Mouse (Mus musculus): ENCODE results near the gene Rtl1. TPM values are rescaled to one million over a fixed set of nuclear protein-coding genes. Genes with fewer than 3 reads are reported as not detected.

Rtl1 gene
- total RNA-seq, 2 experiments from 2014 or later, result not detected

DNA sequence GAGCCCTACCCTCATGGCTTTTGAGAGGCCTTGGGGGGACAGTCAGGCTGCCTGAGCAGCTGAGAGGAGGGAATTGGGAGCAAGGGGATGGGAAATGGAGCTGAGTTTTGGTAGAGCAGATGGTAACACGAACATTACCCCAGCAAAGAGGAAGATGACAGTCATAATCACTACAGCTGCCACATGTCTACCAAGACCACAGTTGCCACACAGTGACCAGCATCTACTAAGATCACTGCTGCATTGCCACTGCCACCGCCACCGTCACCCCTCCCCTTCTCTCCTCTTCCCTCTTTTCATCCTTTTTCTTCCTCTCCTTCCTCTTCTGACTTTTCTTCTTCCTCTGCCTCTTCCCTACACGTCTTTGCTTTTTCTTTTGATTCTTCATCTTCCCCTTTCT lies 27.9 kb downstream of the Rtl1 start:
- no peak for DNase-seq

DNA sequence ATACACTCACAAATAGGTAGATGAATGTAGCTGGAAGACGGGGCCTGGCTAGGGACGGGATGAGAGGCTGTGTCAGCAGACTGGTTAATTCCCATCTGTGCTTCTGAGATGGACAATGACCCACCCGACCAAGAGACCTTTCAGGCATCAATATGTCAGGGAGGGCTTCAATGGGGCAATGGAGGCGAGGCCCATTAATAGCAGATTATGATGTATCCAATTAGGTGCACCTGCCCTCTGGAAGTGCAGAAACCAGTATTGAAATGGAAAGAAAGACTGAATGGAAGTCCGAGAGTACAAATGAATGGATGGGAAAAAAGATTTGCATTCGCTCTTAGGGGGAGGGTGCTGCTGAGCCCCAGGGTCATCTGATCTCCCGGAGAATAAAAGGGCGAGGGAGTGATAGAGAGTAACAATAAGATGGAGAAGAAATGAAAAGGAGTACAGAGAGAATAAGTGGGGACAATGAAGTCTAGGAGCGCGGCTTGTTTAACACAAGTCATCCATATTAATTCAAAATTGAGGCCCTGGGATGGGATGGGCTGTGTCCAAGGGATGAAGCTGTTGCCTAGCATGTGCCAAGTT lies 39.9 kb downstream of the Rtl1 start:
- no peak for DNase-seq

DNA sequence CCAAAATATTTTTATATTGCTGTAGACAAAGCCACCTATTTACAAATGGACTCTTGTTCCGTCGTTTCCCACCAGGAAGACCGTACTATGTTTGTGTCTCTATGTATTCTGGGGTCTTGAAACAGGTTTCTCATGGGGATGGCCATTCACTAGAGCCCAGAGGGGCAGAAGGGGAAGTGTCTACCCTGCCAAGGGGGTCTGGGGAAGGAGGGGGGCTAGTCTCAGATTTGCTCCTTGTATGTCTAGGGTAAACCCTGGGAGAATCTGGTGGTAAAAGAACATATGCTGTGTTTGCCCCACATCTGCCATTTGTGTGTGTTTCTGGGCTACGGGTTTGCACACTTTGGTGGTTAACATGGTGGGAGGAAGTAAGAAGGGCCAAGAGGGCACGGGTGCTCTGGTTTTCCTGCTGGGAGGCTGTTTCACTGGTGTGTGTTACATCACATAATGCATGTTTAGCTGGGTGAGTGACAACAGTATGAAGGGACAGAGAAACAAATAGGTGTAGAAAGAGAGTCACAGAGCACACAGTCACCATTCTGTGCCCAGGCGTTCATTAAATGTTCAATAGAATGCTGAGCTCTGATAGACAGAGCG lies 41.1 kb downstream of the Rtl1 start:
- DNase-seq, result no peak

DNA sequence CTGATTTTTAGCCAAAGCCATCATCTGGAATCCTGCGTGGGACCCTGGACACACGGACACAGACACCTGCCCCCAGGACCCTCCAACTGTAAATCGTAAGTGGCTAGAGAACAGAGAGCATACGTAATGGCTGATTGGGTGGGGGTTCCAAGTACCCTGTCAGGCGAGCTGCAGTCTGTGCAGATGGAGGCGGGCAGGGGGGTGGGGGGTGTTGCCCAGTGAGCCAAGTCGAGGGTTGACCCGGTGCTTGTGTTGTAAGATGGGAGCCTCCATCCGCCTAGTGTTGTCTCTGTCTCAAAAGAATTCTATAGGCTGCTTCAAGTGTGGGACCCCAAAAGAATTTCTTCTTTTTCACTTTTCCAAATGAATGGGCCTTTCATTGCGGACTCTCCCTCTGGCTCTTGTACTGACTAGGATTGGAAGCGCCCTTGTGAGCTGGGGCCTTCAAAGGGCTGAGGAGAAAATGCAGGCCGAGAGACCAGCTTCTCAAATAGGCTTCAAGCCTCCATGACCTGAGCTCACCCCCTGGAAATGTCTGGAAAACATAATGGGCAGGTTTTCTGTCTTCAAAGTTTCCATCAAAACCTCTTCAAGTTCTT lies 41.8 kb downstream of the Rtl1 start:
- DNase-seq, result no peak

DNA sequence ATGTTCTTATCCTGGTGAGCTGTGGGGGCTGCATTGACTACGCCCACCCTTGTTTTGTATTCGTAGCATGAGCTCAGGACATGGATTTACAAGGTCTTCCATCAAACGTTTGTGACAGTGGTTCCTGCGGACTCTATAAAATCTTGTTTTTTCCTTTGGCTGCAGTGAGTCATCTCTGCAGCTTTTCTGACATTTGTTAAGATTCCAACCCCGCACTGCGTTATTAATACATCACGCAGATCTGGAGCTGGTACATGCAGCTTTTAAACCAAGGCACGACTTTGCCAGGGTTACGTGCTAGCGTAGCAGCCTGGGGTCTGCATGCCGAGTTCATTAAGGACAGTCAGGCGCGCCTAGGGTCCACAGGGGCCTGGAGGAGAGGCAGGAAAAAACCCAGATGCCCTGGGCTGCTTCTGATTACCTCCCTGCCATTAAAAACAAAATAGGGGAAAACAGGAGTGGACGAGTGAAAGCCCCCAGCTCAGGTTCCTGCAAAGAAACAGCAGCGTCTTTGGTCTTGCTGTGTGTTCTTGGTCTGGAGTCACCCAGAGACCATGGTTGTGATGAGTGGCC lies 44.2 kb downstream of the Rtl1 start:
- peak in 1 of 2 experiments; percentile 24 for DNase-seq

DNA sequence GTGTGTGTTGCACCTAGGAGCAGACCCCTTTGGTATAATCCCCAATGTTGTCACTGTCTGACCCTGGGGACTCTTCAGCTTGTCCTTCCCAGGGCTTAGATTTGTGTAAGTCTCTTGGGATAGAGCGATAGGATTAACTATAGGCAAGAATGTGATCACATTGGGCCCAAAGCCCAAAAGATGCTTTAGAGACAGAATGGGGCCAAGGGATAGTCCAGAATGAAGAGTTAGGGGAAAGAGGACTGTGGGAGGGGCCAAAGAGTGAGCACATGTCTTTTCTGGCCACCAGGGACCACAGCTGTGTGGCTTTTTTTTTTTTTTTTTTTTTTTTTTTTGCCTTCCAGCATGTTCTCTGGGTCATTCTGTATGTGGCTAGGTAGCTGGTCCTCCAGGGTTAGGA lies 46.6 kb downstream of the Rtl1 start:
- no peak for DNase-seq

DNA sequence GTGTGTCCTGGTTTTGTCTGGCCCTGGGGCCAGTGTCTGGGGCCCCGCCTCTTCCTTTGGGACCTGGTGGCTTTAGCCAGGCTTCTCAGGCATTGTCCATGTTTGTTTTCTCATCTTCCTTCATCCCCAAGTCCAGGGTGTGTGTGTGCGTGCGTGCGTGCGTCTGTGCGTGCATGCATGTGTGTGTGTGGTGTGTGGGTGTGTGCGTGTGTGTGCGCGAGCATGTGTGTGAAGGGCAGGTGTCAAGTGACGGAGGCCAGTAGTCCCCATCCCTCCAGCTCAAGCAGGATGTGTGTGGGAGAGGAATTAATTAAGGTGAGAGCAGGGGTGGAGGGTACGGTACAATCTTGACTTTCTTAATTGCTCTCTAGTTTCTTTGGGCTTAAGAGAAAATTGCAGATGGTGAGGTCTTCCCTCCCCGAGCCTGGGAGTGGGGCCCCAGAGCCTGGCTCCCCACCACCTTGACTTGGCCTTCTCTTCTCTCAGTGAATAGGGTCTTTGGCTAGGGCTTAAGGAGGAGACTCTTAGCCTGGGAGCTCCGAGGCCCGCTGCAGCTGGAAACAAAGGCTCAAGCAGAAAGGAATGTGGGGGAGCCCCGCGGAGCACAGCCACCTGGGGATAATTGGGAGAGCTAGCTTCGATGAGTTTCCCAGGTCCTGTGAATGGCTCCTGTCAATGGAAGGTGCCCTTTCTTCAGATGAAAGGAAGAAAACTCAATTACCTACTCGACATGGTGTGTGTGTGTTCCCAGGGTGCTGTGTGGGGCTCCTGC lies 47.2 kb downstream of the Rtl1 start:
- no peak for DNase-seq

DNA sequence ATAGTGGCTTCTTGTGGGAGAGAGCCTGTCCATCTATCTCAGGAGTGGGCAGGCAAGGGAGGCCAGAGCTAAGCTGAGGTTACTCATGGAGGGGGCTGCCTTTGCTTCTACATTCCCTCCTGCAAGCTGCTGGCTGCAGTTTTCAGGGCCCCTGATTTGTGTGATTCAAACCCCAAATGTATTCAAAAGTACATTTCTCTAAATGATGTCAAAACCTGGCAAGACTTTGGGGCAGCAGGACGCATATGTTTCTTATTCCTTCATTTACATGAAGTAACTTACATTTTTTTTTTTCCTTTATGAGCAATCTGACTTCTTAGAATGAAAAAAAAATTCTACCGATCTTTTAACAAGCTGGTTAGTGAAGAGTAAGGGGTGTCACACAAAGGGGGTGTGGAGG lies 48.4 kb downstream of the Rtl1 start:
- DNase-seq, result no peak

DNA sequence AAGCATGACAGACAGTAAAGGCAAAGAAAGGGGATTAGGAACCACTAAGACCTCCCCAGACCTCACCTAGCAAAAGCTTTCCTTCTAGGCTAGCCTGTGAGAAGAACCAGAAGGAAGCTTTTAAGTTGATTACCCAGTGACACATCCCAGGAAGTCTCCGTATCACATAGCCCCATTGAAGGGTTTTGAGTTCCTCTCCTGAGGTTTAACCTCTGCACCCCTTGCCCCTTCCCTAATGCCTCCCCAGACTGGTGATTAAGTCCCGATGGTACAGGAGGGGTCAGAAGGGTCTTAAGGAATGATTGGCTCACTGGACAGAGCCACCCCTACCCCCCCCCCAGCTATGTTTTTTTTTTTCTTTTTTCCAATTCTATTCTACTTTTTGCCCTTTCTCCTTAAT lies 53.0 kb downstream of the Rtl1 start:
- no peak for DNase-seq

DNA sequence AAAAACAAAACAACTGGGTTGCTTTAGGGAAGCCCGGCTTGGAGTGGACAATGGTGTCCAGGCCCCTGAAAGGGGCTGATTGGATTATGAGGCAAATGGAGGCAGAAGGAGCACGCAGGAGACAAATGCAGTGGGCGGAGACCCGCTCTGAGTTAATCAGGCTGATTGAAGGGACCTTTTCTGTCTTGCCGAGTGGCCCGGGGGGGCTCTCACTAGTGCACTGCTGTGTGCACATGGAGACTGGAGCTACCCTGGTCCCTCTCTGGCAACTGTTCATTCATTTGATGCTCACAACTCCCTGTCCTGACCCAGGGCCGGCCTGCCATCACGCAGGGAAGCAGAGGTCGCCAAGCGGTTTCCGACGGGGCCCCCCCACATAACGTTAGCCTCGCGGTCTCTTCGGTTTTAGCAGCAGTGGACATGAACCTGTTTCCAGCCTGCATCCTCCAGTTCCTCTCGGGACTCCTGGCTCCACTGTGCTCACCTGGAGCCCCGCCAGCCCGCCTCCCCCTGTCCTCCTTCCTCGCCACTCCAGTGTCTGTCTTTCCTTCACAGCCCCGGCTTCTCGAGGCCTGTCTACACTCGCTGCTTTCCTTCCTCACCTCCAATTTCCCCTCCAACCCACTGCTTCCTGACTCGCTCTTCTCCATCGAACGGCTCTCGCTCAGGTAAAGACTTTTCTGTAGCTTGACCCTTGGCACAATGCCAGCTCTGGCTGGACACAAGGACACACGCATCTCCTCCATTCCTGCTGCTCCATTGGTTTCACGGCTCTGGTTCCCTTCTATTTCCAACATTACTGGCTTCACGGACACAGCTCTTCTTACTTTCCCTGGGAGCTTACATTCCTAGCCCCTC lies 54.0 kb downstream of the Rtl1 start:
- DNase-seq, result no peak

DNA sequence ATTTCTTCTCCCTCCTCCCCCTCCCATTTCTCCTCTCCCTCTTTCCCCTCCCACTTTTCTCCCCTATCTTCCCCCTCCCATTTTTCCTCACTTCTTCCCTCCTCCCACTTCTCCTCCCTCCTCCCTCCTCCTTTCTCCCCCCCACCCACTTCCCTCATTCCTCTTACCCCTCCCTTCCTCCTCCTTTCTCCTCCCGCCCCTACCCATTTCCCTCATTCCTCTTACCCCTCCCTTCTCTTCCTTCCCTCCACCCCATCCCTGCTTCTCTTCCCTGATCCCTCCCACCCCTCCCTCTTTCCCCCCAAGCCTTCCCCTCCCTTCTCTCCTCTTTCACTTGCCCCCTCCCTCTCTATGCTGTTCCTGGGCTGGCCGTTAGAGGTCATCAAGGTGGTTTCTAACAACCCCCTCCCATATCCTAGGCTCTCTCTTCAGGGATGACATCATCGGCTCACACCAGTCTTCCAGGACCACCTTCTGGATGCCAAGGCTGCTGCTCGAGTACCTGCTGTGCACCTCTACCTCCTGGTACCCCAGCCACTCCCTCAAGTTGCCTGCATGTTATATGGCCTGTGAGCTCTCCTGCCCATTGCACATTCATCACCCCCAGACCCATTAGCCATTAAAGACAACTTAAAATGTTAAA lies 56.7 kb downstream of the Rtl1 start:
- DNase-seq, result no peak

DNA sequence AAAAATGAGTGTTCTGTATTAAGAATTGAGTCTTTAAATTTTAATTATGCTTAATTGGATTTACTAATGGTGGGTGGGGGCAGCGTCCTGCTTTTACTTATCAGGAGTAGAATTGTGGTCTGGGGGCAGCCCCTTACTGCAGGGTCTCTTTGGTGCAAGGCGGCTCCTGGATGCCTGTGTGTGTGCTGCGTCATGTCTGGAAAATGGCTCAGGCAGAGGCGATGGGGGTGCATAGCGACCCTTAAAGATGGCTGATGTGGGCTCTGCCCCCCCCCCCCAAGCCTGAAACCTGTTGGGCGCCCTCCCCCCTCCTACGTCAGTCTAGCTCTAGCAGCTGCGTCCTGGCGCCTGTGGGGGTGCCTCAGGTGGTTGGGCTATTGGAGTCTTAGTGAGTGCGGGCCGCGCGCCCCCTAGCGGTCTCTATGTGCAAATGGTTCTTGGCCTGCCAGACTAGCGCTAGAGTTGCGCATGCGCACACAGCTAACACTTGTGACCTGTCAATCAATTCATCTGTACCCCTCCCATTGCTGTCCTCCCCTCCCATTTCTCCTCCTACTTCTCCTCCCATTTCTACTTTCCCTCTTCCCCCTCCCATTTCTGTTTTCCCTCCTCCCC lies 57.4 kb downstream of the Rtl1 start:
- peak; percentile 73 to 79 for DNase-seq

DNA sequence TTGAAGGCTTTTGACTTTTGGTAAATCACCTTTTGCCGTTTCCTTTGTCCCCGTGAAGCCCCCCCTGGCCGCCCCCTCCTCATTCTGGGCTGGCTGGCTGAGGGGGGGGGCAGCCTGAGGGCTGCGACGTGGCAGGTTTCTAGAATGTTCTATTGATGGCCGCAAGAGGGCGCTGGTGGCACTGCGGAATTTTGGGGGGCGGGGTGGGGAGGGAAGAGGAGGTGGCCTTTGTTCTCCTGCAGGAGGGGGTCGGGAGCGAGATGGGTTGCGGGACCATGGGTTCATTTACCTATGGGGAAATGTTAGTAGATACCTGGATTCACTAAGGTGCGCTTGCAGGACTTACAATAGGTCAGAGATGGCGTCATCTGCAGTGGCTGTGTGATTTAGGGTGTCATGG lies 58.1 kb downstream of the Rtl1 start:
- DNase-seq, result peak in 1 of 2 experiments; percentile 42

DNA sequence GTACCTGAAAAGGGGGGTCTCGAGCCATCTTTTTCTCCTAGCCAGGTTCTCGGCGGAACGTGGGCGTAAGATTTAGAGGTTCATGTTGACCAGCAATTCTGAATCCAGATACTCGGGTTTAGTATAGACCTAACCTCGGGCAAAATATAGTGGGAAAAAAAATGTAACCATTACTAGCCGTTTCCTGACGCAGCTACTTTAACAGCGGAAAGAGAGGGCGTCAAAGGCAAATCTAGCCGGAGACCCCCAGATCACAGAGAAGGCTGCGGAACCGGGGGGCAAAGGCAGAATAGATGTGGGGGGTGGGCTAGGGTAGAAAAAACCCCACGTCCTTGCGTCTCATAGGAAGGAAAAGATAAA lies 58.6 kb downstream of the Rtl1 start:
- no peak for DNase-seq

DNA sequence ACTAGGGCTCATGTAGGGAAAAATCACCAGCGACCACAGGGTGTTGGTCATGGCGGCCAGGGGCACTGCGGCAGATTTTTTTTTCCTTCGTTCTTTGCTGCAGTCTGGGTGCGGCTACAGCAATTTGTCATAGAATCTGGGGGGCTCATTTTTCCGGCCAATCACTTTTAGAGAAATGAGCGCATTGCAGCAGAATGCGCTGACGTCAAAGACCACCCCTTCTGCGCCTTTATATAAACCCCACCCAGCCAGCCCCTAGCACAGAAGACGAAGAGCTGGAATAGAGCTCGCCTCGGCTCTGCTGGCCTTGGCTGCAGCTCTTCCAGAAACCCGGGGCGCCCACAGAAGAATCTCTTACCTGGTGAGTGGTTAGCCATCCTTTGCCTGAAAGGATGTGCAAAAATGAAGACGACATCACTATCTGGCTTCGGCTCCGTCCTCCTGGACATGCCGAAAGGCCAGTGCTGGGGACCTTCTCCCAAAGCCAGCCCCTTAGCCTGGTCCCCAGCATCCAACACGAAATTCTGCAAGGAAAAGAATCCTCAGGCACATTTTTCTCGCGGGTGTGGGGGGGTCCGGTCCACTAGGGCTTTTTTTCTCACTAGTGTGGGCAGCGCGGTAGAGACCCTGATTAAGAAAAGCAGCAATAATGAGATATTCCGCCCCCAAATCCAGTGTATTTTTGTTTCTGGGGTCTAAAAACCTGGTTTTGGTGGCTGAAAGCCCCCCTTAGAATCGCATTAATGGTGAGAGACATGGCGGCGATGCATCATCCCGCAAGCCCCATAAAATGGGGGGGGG lies 59.2 kb downstream of the Rtl1 start:
- DNase-seq, result peak; percentile 61 to 64

DNA sequence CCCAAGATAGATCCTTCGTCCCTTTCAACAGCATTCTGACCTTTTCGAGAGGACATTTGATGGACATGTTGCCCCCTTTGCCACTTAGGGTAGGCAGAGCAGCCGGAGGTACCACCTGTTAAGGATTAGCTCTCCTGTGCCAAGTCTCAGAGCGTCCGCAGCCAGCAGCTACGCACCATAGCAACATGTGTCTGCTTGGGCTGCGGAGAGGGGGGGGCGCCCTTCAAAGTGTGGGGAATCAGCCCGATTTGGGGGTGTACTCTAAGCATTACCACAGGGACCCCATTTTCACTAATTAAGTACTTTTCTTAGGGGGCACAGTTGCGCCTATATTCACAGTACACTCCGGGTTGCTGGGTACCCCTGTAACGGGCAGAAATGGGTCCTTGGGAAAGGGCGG lies 60.2 kb downstream of the Rtl1 start:
- DNase-seq, result no peak
